Mouse (Mus musculus): ENCODE results near the gene Rab3il1.

- TF ChIP-seq POLR2A (IDR thresholded peaks at IDR 0.05; ENCODE audit: insufficient read depth, low read depth, low read length) (no peak), CTCF (IDR thresholded peaks at IDR 0.05; ENCODE audit: insufficient read depth, low read depth, low read length) (no peak)
These were observed 70.4 kb downstream of the Rab3il1 start for GRCm38 (mm10) chr19:10071892-10072291.

Measured in olfactory bulb, adult 2 months (tissue).